In genomic region chr9:50831514-50831913, GRCm38 (mm10) we compare ENCODE assay signal across 21 mouse cellular contexts.
"Had no signal": no experiment of that assay in that cellular context is flagged by ENCODE, and none has a peak within 500 bp of the region (broad histone marks: within the 10 kb centered on the region; RNA-seq: fewer than 3 reads in every experiment).

No protein-coding gene starts in this region.

- H3K4me3 ChIP-seq: heart, embryonic 10.5 days; heart, embryonic 12.5 days; hindbrain, embryonic 13.5 days; hindbrain, embryonic 15.5 days; kidney, embryonic 15.5 days; limb, embryonic 10.5 days; limb, embryonic 12.5 days had no signal

- H3K9ac ChIP-seq: heart, embryonic 12.5 days; hindbrain, embryonic 13.5 days; hindbrain, embryonic 15.5 days; kidney, embryonic 15.5 days; limb, embryonic 12.5 days had no signal

- H3K9me3 ChIP-seq: heart, embryonic 10.5 days; heart, embryonic 12.5 days; hindbrain, embryonic 13.5 days; hindbrain, embryonic 15.5 days; kidney, embryonic 15.5 days; limb, embryonic 10.5 days; limb, embryonic 12.5 days had no signal

- H3K27ac ChIP-seq: heart, embryonic 10.5 days; hindbrain, embryonic 13.5 days; hindbrain, embryonic 15.5 days; hindbrain, postnatal 0 days; kidney, embryonic 15.5 days; kidney, postnatal 0 days; limb, embryonic 10.5 days; limb, embryonic 12.5 days had no signal

- H3K4me1 ChIP-seq: hindbrain, embryonic 13.5 days; hindbrain, embryonic 15.5 days; kidney, embryonic 15.5 days; limb, embryonic 10.5 days; limb, embryonic 12.5 days had no signal

- DNase-seq: gastrocnemius, postnatal 14 days; gastrocnemius, postnatal 36 days; heart, adult 18-20 months; heart, postnatal 14 days; heart, postnatal 36 days; kidney, adult 11 months; kidney, adult 2 months; kidney, adult 9 months; kidney, postnatal 14 days; kidney, postnatal 36 days; lung, adult 18-20 months had no signal

- ATAC-seq: hindbrain, postnatal 0 days; intestine, embryonic 16.5 days had no signal

- H3K4me2 ChIP-seq: heart, embryonic 12.5 days; hindbrain, embryonic 13.5 days; hindbrain, embryonic 15.5 days; kidney, embryonic 15.5 days; limb, embryonic 12.5 days had no signal

- H3K27me3 ChIP-seq: heart, embryonic 12.5 days; hindbrain, embryonic 13.5 days; hindbrain, embryonic 15.5 days; kidney, embryonic 15.5 days; limb, embryonic 12.5 days had no signal
